Mouse (Mus musculus): Measurements from ENCODE around the gene Gpi1. TPM values are rescaled to one million over a fixed set of nuclear protein-coding genes. Genes with fewer than 3 reads are reported as not detected.
A peak's percentile ranks its signal among the peaks of the same experiment; 100 is the strongest.
"Not testable (repeated sequence)": the region's sequence is repeated elsewhere in the genome, so short reads cannot be mapped to it uniquely, and the experiment has no call there.

The Gpi1 gene
- total RNA-seq, 2 experiments from 2014 or later = 946 to 968 TPM

DNA sequence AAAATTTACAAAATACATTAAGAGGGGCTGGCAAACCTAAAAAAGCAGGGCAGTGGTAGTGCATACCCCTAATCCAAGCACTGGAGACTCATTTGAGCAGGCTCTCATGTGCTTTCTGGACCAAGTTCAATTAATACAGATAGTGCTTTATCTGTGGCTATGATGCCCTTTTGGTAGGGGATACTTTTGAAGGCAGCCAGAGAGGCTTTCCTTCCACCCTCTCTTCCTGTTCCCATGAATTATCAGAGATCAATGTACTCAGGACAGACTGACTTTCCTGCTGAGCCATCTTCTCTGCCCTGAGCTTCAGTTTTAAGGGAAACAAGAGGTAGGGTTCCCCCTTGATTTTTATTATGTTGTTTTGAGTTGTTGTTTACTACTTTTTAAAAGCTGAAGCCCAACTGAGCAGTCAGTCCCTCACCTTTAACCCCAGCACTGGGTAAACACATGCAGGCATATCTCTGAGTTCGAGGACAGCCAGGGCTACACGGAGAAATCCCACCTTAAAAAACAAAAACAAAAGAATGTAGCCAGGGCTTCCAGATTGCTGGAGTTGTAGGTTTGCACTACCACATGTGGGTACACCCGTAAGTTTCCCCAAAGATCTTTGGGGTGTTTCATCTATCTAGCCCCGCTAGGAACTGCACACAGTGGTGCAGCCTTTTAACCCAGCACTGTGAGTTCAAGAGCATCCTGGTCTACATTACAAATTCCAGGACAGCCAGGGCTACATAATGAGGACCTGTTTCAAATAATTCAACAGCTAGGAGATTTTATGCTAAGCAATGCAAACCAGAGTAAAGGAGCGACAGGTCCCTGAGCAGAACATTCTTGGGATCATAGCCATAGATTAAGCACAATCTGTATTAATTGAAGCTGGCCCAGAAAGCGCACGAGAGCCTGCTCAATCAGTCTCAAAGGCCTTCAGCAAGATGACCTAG is 2.9 kb upstream of the Gpi1 start:
- no peak for DNase-seq (ENCODE audit: low spot score)

DNA sequence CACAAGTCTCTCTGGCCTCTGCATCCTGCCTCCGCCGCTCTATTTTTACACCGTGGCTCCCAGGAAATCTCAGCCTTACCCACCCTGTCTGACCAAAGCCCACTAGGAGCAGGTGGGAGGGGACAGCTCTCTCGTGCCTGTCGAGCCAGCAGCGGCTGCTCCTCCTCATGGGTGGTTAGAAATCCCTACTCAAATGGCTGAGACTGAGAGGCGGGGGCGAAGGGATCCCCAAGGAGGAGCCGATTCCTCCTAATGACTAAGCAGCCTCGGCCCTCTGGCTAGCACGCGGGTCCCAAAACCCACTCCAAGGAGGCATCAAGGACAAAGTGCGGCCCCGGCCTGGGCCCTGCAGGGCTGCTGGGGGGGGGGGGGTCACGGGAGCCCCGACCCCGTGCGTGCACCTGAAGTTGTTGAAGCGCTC is 435 bp downstream of the Gpi1 start:
- peak; percentile 59 for DNase-seq (ENCODE audit: low spot score)

- no peak for DNase-seq (ENCODE audit: low spot score)
Observed at GRCm38 (mm10) chr7:34229153-34229552, 983 bp downstream of the Gpi1 start.

DNA sequence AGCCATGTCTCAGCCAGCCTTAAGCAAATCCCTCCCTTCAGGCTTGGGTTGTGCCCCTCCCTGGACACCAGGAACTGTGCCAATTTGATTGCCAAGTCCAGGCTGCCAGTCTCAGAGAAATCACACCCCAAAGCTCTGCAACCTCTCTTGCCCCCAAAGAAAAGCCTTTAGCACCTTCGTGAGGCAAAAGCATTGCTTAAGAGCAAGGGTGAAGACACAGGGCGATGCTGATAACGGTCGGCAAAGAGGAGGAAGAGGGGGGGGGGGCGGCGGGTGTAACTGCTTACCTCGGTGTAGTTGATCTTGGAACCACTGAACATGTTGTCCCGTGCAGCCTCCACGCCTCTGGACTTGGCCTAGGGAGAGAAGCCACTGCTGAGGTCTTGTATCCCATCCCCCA is 1.5 kb downstream of the Gpi1 start:
- peak; percentile 62 for DNase-seq (ENCODE audit: low spot score)

- DNase-seq (ENCODE audit: low spot score) = no peak
Observed at GRCm38 (mm10) chr7:34226846-34227245, 3.3 kb downstream of the Gpi1 start.

GRCm38 (mm10) chr7:34226086-34226485 is 4.0 kb downstream of the Gpi1 start:
- peak; percentile 50 for DNase-seq (ENCODE audit: low spot score)

DNA sequence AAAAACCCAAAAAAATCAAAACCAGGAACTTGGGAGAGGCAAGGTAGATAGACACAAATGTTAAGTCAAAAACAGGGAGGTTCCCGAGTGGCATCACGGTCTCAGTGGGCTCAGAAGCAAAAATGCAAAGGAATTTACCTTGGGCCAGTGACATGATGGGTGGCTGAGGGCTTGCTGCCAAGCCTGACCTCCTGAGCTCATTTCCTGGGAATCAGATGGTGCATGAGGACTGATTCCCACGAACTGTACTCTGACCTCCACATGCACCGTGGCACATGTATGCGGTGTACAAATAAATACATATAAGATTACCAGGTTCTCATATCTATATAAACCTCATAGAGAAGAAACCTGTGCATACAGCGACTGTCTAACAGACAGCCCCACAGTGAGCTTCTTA is 5.8 kb downstream of the Gpi1 start:
- DNase-seq (ENCODE audit: low spot score) = no peak

- no peak for DNase-seq (ENCODE audit: low spot score)
Observed at GRCm38 (mm10) chr7:34222340-34222739, 7.8 kb downstream of the Gpi1 start.

GRCm38 (mm10) chr7:34221594-34222250 is 8.4 kb downstream of the Gpi1 start:
- no peak for DNase-seq (ENCODE audit: low spot score)

DNA sequence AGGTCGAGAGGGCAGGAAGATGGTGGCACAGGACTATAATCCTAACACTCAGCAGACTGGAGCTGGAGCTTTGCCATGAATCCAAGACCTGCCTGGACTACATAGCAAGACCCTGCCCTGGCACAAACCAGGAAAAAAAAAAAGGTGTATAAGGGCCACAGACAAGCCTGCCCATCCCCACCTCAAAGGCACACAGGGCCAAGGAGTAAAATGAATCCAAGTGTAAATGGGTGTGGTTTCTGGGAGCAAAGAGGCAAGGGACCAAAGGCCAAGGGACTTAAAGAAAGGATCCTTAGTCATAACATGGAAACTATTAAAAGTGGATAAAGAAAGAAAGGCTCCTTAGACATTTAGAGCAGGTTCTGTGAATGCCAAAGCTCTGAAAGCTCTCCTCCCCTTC is 11.6 kb downstream of the Gpi1 start:
- no peak for DNase-seq (ENCODE audit: low spot score)

DNA sequence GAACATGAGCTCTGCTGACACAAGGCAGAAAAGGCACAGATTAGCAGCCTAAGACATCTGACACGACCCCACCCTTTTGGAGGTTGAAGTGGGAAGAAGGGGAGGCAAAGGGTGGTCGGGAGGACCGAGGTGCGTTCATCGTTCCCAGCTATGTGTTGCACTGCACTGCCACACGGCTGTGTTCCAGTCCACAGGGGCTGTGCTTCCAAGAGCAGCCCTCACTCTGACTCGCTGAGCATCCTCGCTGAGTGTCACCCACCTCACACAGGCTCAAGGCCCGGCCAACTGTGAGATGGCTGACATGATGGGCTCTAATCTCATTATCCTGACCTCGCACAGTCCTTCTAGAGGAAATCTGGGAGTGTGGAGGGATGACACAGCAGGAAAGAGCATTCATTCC is 13.7 kb downstream of the Gpi1 start:
- no peak for DNase-seq (ENCODE audit: low spot score)

DNA sequence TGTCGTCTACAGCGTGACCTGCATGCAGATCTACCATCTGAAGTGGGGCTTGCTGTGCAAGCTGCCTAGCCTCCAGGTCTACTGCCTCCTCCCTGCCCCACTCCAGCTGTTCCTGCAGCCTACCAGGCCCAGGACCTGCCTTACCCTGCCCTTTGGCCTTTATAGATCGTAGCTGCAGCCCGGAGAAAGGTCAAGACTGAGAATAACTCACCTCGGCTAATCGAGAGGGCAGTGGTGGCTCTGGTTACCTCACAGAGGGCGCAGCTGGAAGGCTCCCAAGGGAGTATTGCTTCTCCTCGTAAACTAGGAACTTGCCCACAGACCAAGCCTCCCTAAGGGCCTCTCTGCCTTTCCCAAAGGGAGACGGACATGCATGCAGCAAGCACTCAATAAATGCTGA is 14.7 kb downstream of the Gpi1 start:
- DNase-seq (ENCODE audit: low spot score) = peak; percentile 91

GRCm38 (mm10) chr7:34214644-34215043 is 15.5 kb downstream of the Gpi1 start:
- no peak for DNase-seq (ENCODE audit: low spot score)

GRCm38 (mm10) chr7:34213281-34213680 is 16.9 kb downstream of the Gpi1 start:
- DNase-seq (ENCODE audit: low spot score) = no peak

DNA sequence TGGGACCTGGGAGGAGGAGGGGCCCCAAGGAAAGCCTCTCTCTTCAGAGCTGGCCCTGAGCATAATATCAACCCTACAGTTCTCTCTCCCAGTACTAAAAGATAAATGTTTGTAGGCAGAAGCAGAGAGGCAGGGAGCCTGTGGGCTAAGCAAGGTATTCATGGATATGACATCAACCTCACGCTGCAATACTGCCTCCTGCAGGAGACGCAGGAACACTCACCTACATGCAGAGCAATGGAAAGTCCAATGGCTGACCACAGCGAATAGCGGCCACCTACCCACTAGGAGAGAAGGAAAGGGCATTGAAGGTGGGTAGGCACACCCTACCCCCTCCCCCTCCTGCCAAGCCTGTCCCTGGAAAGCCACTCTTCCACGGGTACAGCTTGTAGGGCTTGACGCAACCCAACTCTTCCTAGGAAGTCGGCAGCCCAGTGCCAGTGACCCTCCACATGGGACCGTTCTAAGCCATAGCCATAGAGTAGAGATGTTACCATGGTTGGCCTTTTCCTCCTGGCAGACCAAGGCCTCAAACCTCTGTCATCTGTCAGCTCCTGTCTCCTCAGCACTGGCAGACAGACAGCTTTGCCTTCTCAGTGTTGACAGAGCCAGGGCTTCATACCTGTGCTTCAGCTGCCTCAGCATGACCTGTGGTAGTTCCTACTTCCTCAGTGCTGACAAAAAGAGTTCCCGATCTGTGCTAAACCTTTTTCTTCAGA is 21.9 kb downstream of the Gpi1 start:
- no peak for DNase-seq (ENCODE audit: low spot score)

GRCm38 (mm10) chr7:34206331-34206730 is 23.8 kb downstream of the Gpi1 start:
- DNase-seq (ENCODE audit: low spot score) = no peak

DNA sequence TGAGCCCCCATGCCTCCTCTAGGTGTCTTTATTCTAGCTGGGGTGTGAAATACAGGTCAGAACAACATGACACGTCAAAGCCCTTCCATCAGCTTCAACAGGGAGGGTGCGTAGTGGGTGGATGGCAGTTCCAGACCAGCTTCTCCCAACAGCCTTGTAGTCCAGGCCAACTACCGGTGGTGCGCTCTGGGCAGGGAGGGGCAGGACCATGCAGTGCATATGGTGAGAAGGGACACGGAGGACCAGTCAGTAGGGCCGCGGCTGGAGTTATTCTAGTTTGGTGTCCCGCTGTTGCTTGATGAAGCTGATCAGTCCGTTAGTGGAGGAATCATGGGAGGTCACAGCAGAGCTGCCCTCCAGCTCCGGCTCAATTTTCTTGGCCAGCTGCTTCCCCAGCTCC is 28.0 kb downstream of the Gpi1 start:
- not testable (repeated sequence) for DNase-seq (ENCODE audit: low spot score)

GRCm38 (mm10) chr7:34200829-34201228 is 29.3 kb downstream of the Gpi1 start:
- DNase-seq (ENCODE audit: low spot score) = no peak

DNA sequence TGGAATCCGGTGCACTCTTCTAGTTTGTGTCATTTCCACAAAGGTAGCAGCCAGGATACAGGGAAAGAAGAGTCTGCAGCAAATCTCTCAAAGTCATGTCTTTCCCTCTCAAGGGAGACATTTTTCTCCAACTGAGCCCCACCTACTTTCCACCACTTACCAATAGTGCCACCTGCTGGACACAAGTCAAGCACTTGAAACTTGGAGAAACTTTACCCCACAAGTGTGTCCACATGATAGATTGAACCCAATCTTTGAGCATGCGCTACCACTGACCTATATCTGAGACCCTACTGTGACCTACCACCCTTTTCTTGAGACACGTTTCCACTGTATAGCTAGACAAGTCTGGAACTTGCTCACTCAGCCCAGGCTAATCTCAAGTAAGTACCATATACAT is 31.8 kb downstream of the Gpi1 start:
- DNase-seq (ENCODE audit: low spot score) = peak; percentile 58

DNA sequence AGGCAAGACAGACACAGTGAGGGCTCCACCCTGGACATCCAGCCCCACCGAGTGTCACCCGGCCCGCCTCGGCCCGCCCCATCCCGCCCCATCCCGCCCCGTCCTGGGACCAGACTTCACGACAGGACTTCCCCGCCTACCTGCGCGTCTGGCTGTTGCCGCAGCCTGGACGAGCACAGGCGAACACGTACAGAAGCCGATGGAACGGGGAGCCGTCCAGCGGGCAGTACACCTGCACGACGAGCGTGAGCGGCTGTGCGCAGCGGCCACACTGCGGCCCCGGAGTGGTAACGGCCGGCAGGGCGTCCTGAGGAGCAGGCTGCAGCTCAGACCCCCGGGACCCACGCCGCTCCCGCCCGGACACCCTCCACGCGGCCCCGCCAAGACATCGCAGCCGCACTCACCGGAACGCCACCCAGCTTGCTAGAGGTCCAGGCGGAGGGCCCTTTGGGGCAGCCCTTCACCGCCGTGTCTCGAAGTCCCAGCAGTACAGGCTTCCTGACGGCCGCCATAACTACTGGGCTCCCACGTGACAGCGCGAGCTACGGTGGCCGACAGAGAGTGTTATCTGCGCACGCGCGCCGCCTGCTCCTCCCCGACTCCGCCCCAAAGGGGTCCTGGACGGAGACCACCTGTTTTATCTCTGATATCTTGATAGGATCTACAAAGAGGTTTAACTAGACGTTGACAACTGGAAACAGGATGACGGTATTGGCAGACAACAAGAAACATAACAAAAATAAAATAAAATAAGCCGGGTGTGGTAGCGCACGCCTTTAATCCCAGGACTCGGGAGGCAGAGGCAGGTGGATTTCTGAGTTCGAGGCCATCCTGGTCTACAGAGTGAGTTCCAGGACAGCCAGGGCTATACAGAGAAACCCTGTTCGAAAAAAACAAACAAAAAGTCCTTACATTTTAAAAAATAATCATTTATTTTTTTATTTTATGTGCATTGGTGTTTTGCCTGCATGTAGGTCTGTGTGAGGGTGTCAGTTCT is 33.7 kb downstream of the Gpi1 start, which contains the start of gene Pdcd2l:
TSS of gene Pdcd2l (minus strand) at position 530 of the 997 bp plus-strand sequence.
- peak; percentile 93 for DNase-seq (ENCODE audit: low spot score)

DNA sequence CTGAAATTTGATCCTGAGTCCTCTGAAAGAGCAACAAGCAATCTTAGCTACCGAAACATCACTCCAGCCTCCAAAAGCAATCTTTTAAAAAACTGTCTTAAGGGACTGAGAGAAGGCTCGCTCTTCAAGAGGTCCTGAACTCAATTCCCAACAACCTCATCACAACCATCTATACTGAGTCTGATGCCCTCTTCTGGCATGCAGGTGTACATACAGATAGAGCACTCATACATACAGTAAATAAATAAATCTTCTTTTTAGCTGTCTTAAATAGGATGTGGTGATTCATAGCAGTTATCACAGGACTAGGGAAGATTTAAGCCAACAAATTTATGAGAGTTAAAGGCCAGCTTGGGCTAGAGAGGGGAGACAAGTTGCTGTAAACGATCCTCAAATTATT is 34.5 kb downstream of the Gpi1 start:
- no peak for DNase-seq (ENCODE audit: low spot score)
